Mouse (Mus musculus) thymus, adult 2 months (tissue): ENCODE data around the gene Cdc7. TPM values are rescaled to one million over a fixed set of nuclear protein-coding genes. Genes with fewer than 3 reads are reported as not detected.

ENCODE experiments used
- DNase-seq: peaks from one replicate; pipeline ENCODE4 v3.0.0; 2021
- H3K27ac ChIP-seq: fragments of 200-500 bp; 2 replicates; pipeline ENCODE4 v1.5.1; 2012; ENCODE audit warnings: low read length, control low read depth; ENCODE audit not compliant: control insufficient read depth, insufficient read depth
- H3K27me3 ChIP-seq: fragments of 200-500 bp; 2 replicates; pipeline ENCODE4 v1.6.1; 2012; ENCODE audit warnings: mild to moderate bottlenecking, low read length, moderate library complexity, mixed read lengths; ENCODE audit not compliant: control insufficient read depth, insufficient read depth
- H3K36me3 ChIP-seq: fragments of 200-500 bp; 2 replicates; pipeline ENCODE4 v1.6.1; 2012; ENCODE audit warnings: mild to moderate bottlenecking, low read length, moderate library complexity; ENCODE audit not compliant: control insufficient read depth, insufficient read depth
- H3K4me1 ChIP-seq: fragments of 200-500 bp; replicated peaks from 2 replicates; pipeline ENCODE4 v1.6.1; 2012; ENCODE audit warnings: low read length; ENCODE audit not compliant: control insufficient read depth, insufficient read depth
- H3K4me3 ChIP-seq: fragments of 200-500 bp; 2 replicates; pipeline ENCODE4 v1.5.1; 2012; ENCODE audit warnings: mild to moderate bottlenecking, low read length, control low read depth, moderate library complexity; ENCODE audit not compliant: control insufficient read depth, insufficient read depth
- CTCF ChIP-seq: fragments of 200-500 bp; IDR thresholded peaks from 2 replicates; pipeline ENCODE4 v1.5.1; 2012; ENCODE audit warnings: mild to moderate bottlenecking, control low read depth, low read length, moderate library complexity, borderline replicate concordance; ENCODE audit not compliant: control insufficient read depth, poor library complexity, insufficient read depth; ENCODE audit errors: extremely low read depth
- POLR2A ChIP-seq: fragments of 200-500 bp; IDR thresholded peaks from 2 replicates; pipeline ENCODE4 v1.6.1; 2012; ENCODE audit warnings: mild to moderate bottlenecking, low read length, control low read depth, moderate library complexity; ENCODE audit not compliant: control insufficient read depth, poor library complexity, insufficient read depth; ENCODE audit errors: extremely low read depth
- WGBS: fragments of 180-500 bp; shearing (Covaris S2); methylation state at CpG from one replicate; pipeline ENCODE4 v1.1.7; 2018; 5-methylcytosine and 5-hydroxymethylcytosine counted together
- polyA plus RNA-seq: library from polyadenylated mRNA; depleted of rRNA; stranded (reverse); fragments of >200 nt; gene quantifications from 2 replicates; pipeline ENCODE4 v1.2.3, GENCODE M21; 2012; rRNA removed

The Cdc7 gene
- polyA plus RNA-seq, 1 experiment = 26.8 TPM

DNA sequence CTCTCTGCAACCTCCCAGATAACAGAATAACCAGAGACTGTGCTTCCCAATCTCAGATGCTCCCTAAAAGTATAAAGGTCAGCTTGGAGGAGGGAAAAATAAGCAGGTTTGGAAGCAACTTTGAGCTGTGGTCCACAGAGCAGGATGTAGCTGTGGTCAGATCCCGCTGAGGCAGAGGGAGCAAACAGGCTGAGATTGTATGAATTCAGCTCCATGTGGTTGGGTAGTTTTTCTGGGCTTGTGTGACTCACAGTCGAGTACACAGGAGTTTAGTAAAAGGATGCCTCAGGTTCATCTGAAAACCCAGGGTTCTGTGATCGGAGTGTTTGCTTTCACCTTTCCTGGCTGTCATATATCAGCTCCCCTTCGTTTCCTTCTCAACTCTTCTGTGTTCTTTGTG, 65.7 kb downstream of the Cdc7 start:
- 70% methylated on average over 4 of the region's 4 CpGs for WGBS
- Histone ChIP-seq H3K27ac (no peak overlapping the region), H3K4me1 (no peaks in the 10 kb centered on the region), H3K27me3 (no peaks in the 10 kb centered on the region), H3K4me3 (no peak overlapping the region), H3K36me3 (no peaks in the 10 kb centered on the region)
- DNase-seq = no peak
- no peak for TF ChIP-seq CTCF
- no peak for TF ChIP-seq POLR2A

DNA sequence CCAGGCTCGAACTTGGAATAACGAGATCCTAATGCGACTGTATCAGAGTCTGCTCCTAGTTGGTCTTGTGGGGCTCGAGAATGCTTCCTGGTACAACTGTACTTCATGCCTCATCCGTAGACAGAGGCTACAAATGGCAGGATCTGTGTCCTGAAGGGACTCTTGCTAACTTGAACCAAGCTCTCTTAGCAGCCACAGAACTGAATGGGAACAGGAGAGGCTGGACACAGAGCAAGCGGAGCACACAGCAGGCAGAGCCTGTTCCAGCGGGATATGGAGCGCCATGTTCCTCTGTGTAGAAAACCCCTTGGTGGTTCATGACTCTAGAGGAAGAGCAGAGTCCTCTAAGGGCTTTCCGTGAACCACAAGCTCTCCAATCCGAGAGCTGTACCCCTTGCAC, 66.7 kb downstream of the Cdc7 start:
- 96% methylated on average over 10 of the region's 10 CpGs for WGBS
- DNase-seq = no peak
- H3K27me3 ChIP-seq = no peaks in the 10 kb centered on the region

More for the DNA sequence above, 66.7 kb downstream of the Cdc7 start:
- no peak for TF ChIP-seq POLR2A
- no peak for TF ChIP-seq CTCF
- no peaks in the 10 kb centered on the region for H3K36me3 ChIP-seq
- no peak overlapping the region for H3K27ac ChIP-seq
- H3K4me3 ChIP-seq = no peak overlapping the region
- H3K4me1 ChIP-seq = no peaks in the 10 kb centered on the region

Other genes with a start within 250 kb of the Cdc7 start
- gene Hfm1, start 38.0 kb upstream of the Cdc7 start, polyA plus RNA-seq = 0.10 and 0.49 TPM in 2 replicates